Mouse (Mus musculus): ENCODE data around the gene Cd248. TPM values are rescaled to one million over a fixed set of nuclear protein-coding genes. Genes with fewer than 3 reads are reported as not detected.

Cd248 gene
- polyA plus RNA-seq, 1 experiment from 2014 or later: 10.3 TPM

GRCm38 (mm10) chr19:5098363-5099143 is 30.7 kb downstream of the Cd248 start, which contains the start of gene Cnih2:
Cnih2 (minus strand) TSS chr19:5098521.
- peak; percentile 73 for ATAC-seq (replicated peaks)
- peaks cover 39% of the 10 kb centered on the region for H3K36me3 ChIP-seq
- WGBS: 2% methylated on average over 35 of the region's 48 CpGs
- peak within 1 kb of the TSS; percentile 94 for H3K4me3 ChIP-seq
- no peaks in the 10 kb centered on the region for H3K9me3 ChIP-seq
- peak within 1 kb of the TSS; percentile 85 for H3K4me2 ChIP-seq (replicated peaks)
- H3K9ac ChIP-seq (replicated peaks): peak within 1 kb of the TSS; percentile 99
- H3K27me3 ChIP-seq: no peaks in the 10 kb centered on the region
- H3K4me1 ChIP-seq: peaks cover 54% of the 10 kb centered on the region
- H3K27ac ChIP-seq (replicated peaks): peak within 1 kb of the TSS; percentile 95

DNA sequence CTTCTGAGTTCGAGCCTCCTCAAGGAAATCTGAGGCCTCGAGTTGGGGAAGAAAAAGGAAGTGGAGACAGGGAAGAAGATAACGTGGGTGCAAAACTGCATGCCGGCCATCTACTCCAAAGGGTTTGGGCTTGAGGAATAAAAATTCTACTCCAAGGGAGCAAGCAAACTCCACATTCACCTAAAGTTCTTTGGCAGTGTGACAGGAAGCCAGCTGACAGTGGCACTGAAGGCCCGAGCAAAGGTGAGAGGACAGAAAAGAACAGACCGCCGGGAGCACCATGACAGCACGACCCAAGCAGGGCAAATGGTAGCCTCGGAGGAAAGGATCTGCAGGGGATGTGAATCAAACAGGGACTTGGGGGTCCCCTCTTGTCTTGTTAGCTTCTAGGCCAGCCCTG is 38.2 kb downstream of the Cd248 start:
- ATAC-seq (replicated peaks): no peak
- Histone ChIP-seq H3K4me2 (replicated peaks) (peak overlapping the region; percentile 78), H3K4me3 (peak overlapping the region; percentile 62), H3K27ac (replicated peaks) (peak overlapping the region; percentile 94), H3K27me3 (no peaks in the 10 kb centered on the region), H3K36me3 (peaks cover 65% of the 10 kb centered on the region), H3K9me3 (no peaks in the 10 kb centered on the region), H3K4me1 (peaks cover 16% of the 10 kb centered on the region), H3K9ac (replicated peaks) (peak overlapping the region; percentile 83)
- WGBS: 16% methylated on average over 9 of the region's 9 CpGs

- Histone ChIP-seq H3K4me3 (peak within 1 kb of the TSS; percentile 62), H3K4me2 (replicated peaks) (peak within 1 kb of the TSS; percentile 78), H3K9me3 (no peaks in the 10 kb centered on the region), H3K27ac (replicated peaks) (peak within 1 kb of the TSS; percentile 94), H3K9ac (replicated peaks) (peak within 1 kb of the TSS; percentile 83), H3K27me3 (no peaks in the 10 kb centered on the region), H3K4me1 (peaks cover 16% of the 10 kb centered on the region), H3K36me3 (peaks cover 67% of the 10 kb centered on the region)
- WGBS: under 1% methylated on average over 45 of the region's 46 CpGs
- ATAC-seq (replicated peaks): peak; percentile 97
These were observed 38.9 kb downstream of the Cd248 start, which contains the start of gene Rab1b for GRCm38 (mm10) chr19:5106731-5107191. Rab1b (minus strand) TSS chr19:5107072.

GRCm38 (mm10) chr19:5107556-5108270 is 39.8 kb downstream of the Cd248 start:
- no peak overlapping the region for H3K27ac ChIP-seq (replicated peaks)
- no peaks in the 10 kb centered on the region for H3K27me3 ChIP-seq
- H3K4me2 ChIP-seq (replicated peaks): no peak overlapping the region
- H3K36me3 ChIP-seq: peaks cover 67% of the 10 kb centered on the region
- peaks cover 16% of the 10 kb centered on the region for H3K4me1 ChIP-seq
- H3K4me3 ChIP-seq: no peak overlapping the region
- ATAC-seq (replicated peaks): no peak
- H3K9ac ChIP-seq (replicated peaks): no peak overlapping the region
- 80% methylated on average over 18 of the region's 18 CpGs for WGBS
- H3K9me3 ChIP-seq: no peaks in the 10 kb centered on the region

DNA sequence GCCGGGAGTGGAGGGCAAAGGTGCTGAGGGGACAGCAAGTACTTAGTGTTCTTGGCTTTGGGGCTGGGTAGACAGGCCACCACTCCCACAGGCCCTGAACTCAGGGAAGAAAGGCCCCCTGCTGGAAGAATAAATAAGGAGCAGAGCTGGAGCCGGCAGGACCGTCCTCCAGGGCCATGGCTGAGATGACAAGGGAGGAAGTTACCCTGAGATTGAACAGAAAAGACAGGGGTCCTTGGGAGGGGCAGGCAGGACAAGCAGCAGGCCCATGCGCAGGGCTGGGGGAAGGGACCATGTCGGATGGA is 40.3 kb downstream of the Cd248 start:
- H3K27ac ChIP-seq (replicated peaks): no peak overlapping the region
- H3K27me3 ChIP-seq: no peaks in the 10 kb centered on the region
- H3K4me3 ChIP-seq: no peak overlapping the region
- H3K4me2 ChIP-seq (replicated peaks): no peak overlapping the region
- H3K9ac ChIP-seq (replicated peaks): no peak overlapping the region
- H3K36me3 ChIP-seq: peaks cover 64% of the 10 kb centered on the region
- H3K4me1 ChIP-seq: peaks cover 16% of the 10 kb centered on the region
- no peaks in the 10 kb centered on the region for H3K9me3 ChIP-seq
- ATAC-seq (replicated peaks): no peak
- WGBS: 33% methylated on average over 5 of the region's 5 CpGs

GRCm38 (mm10) chr19:5108702-5109101 is 40.8 kb downstream of the Cd248 start:
- H3K4me2 ChIP-seq (replicated peaks): no peak overlapping the region
- no peaks in the 10 kb centered on the region for H3K27me3 ChIP-seq
- H3K36me3 ChIP-seq: peaks cover 60% of the 10 kb centered on the region
- no peak overlapping the region for H3K9ac ChIP-seq (replicated peaks)
- no peak overlapping the region for H3K4me3 ChIP-seq
- H3K4me1 ChIP-seq: peaks cover 16% of the 10 kb centered on the region
- 67% methylated on average over 4 of the region's 4 CpGs for WGBS
- no peak for ATAC-seq (replicated peaks)
- H3K9me3 ChIP-seq: no peaks in the 10 kb centered on the region
- H3K27ac ChIP-seq (replicated peaks): no peak overlapping the region

DNA sequence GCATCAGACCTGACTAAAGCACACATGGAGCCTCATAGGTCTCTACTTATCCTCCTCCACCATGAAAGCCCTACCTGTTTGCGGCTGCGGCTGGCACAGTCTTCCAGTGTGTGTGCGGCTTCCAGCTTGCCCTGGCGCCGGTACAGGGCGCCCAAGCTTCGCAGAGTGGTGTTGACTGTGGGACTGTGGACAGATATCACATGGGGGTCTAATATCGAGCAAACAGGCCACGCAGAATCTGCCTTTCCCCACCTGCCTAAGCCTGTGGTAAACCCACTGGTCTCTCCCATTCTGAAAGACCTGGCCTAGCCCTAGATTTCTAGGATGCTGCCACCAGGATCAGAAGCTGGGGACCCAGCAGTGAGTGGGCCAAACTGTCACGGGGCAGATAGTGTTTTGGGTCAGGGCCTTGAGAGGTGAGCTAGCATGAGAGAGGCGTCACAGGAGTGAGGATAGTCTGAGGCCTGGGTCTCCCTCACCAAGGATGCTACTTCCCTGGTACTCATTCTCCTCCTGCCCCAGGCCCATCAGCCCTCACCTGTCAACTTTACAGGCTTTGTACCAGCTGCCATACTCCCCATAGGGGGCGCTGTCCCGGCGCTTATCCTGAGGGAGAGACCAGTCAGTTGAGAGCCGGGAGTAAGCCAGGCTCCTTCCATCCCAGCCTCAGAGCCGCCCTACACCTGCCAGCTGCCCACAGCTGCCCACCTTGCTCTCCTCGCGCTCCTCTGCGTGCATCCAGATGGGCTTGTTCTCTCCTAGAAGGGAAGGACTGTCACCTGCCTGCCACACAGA is 42.0 kb downstream of the Cd248 start:
- H3K4me1 ChIP-seq: peaks cover 16% of the 10 kb centered on the region
- no peaks in the 10 kb centered on the region for H3K9me3 ChIP-seq
- ATAC-seq (replicated peaks): no peak
- peaks cover 54% of the 10 kb centered on the region for H3K36me3 ChIP-seq
- H3K4me3 ChIP-seq: no peak overlapping the region
- H3K27me3 ChIP-seq: no peaks in the 10 kb centered on the region
- no peak overlapping the region for H3K9ac ChIP-seq (replicated peaks)
- H3K4me2 ChIP-seq (replicated peaks): no peak overlapping the region
- H3K27ac ChIP-seq (replicated peaks): no peak overlapping the region
- 73% methylated on average over 19 of the region's 19 CpGs for WGBS

GRCm38 (mm10) chr19:5113783-5114182 is 45.9 kb downstream of the Cd248 start:
- 95% methylated on average over 7 of the region's 7 CpGs for WGBS
- no peak overlapping the region for H3K4me2 ChIP-seq (replicated peaks)
- H3K9ac ChIP-seq (replicated peaks): no peak overlapping the region
- H3K27me3 ChIP-seq: no peaks in the 10 kb centered on the region
- H3K9me3 ChIP-seq: no peaks in the 10 kb centered on the region
- peaks cover 46% of the 10 kb centered on the region for H3K36me3 ChIP-seq
- no peak overlapping the region for H3K4me3 ChIP-seq
- peaks cover 16% of the 10 kb centered on the region for H3K4me1 ChIP-seq
- ATAC-seq (replicated peaks): no peak
- no peak overlapping the region for H3K27ac ChIP-seq (replicated peaks)

- peak overlapping the region; percentile 92 for H3K9ac ChIP-seq (replicated peaks)
- peak overlapping the region; percentile 91 for H3K27ac ChIP-seq (replicated peaks)
- ATAC-seq (replicated peaks): peak; percentile 91
- H3K27me3 ChIP-seq: no peaks in the 10 kb centered on the region
- WGBS: under 1% methylated on average over 83 of the region's 83 CpGs
- H3K4me1 ChIP-seq: peaks cover 20% of the 10 kb centered on the region
- H3K9me3 ChIP-seq: no peaks in the 10 kb centered on the region
- H3K4me2 ChIP-seq (replicated peaks): peak overlapping the region; percentile 73
- peak overlapping the region; percentile 99 for H3K4me3 ChIP-seq
- peaks cover 6% of the 10 kb centered on the region for H3K36me3 ChIP-seq
These were observed 49.9 kb downstream of the Cd248 start for GRCm38 (mm10) chr19:5117494-5118383.

GRCm38 (mm10) chr19:5118384-5118698 is 50.5 kb downstream of the Cd248 start, which contains the start of gene Klc2:
Klc2 (minus strand) TSS chr19:5118560.
- Histone ChIP-seq H3K4me1 (peaks cover 20% of the 10 kb centered on the region), H3K27ac (replicated peaks) (peak within 1 kb of the TSS; percentile 91), H3K27me3 (no peaks in the 10 kb centered on the region), H3K4me3 (peak within 1 kb of the TSS; percentile 99), H3K36me3 (peaks cover 5% of the 10 kb centered on the region), H3K9me3 (no peaks in the 10 kb centered on the region), H3K4me2 (replicated peaks) (peak within 1 kb of the TSS; percentile 73), H3K9ac (replicated peaks) (peak within 1 kb of the TSS; percentile 92)
- ATAC-seq (replicated peaks): no peak
- WGBS: under 1% methylated on average over 18 of the region's 18 CpGs

All from forebrain, embryonic 15.5 days (tissue).